Mouse (Mus musculus): ENCODE measurements around the gene Hk3.
A peak's percentile ranks its signal among the peaks of the same experiment; 100 is the strongest.

The Hk3 gene

GRCm38 (mm10) chr13:55021194-55021779 is at the start of gene Hk3:
TSS of gene Hk3 (minus strand) at chr13:55021385.
- no peak for DNase-seq (ENCODE audit: low spot score)

DNA sequence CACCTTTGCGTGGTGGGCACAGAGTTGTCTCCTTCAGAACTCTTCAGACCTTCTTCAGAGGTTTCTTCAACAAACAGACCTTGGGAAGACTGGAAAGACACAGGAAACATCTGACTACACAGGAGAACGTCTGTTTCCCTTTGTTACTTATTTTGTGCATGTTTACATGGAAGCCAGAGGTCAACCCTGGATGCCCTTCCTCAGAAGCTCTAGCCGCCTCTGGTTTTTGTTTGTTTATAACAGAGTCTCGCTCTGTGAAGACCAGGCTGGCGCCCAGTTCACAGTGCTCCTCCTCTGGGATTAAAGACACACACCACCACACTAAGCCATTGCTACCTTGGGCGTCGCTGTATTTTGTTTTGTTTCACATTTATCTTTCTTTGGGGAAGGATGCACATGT is 48.5 kb upstream of the Hk3 start:
- DNase-seq (ENCODE audit: low spot score), result peak; percentile 21

GRCm38 (mm10) chr13:55063276-55063675 is 42.1 kb upstream of the Hk3 start:
- no peak for DNase-seq (ENCODE audit: low spot score)

DNA sequence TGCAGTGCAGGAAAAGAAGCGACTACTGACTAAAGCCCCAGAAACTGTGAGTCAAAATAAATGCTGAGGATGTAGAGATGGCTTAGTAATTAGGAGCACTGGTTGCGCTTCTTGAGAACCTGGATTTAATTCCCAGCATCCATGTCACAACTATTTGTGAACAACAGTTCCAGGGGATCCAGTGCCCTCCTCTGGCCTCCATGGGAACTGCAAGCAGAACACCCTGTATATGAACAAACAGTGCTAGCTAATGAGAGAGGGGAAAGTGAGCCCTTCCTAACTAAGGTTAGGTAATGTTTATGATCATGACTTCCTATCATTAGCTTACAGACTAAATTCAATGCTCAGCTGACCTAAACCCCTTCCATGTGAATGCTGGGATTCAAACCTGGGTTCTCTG is 36.9 kb upstream of the Hk3 start:
- DNase-seq (ENCODE audit: low spot score), result peak; percentile 20

DNA sequence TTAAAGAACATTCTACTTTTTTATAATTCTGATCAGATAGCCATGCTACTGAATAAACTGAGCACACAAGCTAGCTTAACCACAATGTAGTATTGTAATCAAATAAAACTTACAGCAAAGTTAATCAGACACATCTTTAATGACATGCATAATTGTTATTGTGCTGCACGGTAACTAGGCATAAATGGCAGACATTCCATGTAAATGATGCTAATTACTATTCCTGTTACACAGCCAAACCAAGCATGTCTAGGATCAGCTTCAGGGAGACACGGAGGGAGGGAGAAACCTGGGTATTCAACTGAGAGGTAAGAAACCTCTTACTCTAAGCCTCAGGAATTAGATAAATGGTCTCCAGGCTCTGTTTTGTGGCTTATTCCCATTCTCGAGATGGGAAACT is 26.5 kb upstream of the Hk3 start:
- no peak for DNase-seq (ENCODE audit: low spot score)

DNA sequence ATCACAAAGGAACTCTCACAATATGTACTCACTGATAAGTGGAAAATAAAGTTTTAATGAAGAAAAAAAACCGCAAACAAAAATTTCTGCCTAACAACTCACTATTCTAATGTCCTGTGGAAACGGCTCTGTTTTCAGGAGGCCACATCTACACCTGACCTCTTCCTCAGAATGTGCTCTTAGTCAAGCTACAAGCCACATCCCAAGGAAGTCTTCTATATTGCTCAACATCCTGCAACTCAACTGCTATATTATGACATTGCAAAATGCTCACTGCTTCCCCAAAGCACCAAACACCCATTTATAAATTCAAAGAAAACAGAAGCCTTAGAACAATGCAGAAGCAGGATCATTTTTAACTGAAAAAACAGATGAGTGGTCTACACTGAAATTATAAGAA is 18.8 kb upstream of the Hk3 start:
- no peak for DNase-seq (ENCODE audit: low spot score)

GRCm38 (mm10) chr13:55024215-55024614 is 3.0 kb upstream of the Hk3 start:
- no peak for DNase-seq (ENCODE audit: low spot score)

DNA sequence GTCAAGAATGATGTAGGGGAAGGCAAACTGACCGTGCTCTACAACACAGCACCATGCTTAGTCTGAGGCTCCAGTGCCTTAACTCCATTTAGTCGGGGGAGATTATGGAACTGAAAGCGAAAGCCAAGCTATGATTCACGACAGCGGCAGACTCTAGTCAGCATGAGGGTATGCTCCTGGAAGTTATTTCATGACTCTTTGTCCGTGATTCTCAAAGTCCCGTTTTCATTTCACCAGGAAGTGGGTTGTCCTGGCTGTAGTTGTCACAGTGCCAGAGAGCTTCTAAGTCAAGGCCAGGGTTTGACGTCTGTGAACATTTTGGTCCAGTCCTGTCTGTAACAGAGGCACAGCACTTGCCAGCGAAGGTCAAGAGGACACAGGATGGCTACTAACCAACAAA is 1.5 kb upstream of the Hk3 start:
- no peak for DNase-seq (ENCODE audit: low spot score)

DNA sequence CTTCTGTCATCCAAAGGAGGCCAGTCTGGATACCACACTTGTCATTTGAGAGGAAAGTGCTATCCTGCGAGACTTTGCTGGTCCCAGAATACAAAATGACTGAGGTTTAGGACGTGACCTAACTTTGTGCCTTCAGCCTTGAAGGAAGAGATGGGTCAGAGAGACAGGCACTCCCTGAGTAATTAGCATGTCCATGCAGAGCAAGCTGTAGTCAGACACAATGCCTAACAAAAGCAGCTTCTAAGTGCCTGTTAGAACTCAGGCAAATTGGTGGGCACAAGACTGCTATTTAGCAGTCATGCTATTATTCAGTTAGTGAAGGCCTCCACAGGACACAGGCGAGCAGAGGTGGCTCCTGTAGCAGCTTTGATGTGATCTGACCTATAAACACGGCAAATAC is 1.1 kb upstream of the Hk3 start:
- DNase-seq (ENCODE audit: low spot score), result no peak

DNA sequence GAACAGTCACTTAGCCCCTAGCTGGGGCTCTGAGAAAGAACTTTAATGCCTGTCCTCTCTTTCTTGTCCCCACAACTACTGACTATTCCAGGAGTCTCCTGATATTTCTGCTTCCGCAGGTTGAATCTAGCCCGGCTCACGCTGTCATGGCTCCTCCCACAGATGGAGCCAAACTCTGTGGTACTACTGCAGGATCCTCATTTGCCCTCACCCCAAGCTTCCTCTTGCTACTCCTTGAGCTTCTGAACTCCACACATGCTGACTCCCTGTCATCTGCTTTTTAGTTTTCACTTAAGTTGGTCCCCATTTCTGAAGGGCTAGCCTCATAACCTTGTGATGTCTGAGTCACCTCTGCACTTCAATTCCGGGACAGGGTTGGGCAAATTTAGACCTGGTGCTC is 1.1 kb downstream of the Hk3 start:
- DNase-seq (ENCODE audit: low spot score), result no peak

DNA sequence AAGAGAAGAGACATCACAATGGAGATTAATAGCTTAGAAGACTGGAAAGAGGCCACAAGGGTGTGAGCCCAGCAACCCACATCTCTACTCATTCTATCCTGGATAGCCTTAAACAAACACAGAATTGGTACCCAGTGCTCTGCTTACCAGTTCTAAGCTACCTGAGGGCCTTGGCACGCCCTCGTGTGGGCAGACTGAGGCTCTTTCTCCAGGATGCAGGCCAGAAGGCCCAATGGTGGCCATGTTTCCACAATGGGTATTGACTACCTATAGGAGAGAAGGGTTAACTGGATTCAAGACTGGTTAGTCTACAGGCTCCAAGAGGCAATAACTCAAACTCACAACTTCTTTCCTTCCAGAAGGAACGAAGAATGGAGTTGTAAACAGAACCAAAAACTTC is 2.0 kb downstream of the Hk3 start:
- DNase-seq (ENCODE audit: low spot score), result no peak

- no peak for DNase-seq (ENCODE audit: low spot score)
Measured at GRCm38 (mm10) chr13:55018700-55019099, 2.5 kb downstream of the Hk3 start.

DNA sequence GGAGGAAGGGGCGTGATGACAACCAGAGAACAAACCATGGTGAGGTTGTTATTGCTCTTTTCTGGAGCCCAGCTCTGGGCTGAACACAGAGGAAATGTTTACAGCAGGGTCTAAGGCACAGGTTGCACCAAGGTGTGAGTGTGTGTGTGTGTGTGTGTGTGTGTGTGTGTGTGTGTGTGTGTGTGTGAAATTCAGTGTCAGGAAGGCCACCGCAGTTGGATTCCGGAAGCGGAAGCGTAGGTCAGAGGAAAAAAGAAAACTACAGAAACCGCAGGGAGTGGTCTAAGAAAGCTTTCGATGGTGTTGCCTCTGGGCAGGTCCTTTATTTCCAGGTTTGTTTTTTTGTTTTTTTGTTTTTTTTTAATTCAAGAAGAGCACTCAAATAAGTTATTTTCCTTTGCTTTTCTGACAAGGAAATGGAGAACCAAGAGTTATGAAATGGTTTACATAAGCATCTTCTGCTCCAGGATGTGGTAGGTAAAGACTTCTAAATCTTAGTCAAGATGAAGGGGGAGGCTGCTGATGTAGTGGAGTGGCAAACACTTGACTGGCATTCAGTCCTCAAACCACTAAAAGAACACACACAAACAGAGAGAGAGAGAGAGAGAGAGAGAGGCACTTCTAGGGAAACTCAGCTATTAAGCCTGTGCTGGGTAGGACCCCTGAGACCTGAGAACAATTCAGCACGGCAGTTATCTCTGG is 3.1 kb downstream of the Hk3 start:
- DNase-seq (ENCODE audit: low spot score), result no peak

DNA sequence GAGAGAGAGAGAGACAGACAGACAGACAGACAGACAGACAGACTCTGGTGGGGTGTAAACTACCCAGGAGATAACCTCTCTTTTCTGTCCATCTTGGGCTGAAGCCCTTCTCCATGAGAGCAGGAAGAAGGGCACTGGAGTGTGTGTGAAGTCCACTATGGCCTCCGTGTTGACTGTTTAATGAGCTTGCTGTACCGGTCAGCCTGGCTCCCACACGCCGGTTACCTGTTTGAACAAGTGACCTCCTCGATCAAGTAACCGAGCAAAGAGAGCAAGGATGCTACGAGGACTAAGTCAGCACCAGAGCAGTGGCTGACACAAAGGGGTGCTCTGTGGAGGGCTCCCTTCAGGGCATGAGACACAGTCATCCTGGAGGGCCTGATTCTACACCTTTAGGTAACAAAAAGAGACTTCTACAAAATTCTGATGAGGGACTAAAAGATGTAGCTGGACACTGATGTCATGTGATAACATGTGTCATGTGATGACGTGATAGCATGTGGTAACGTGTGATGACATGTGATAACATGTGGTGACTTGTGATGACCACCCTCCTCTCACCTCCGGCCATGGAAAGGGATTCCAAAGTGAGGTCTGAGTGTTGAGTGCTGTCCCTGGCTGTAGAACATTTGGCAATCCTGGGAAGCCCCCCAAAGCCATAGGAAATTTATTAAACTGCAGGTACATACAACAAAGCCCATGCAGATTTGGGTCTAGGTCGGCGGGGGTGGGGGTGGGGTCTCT is 3.9 kb downstream of the Hk3 start:
- DNase-seq (ENCODE audit: low spot score), result no peak

GRCm38 (mm10) chr13:55014451-55014850 is 6.7 kb downstream of the Hk3 start:
- DNase-seq (ENCODE audit: low spot score), result no peak

DNA sequence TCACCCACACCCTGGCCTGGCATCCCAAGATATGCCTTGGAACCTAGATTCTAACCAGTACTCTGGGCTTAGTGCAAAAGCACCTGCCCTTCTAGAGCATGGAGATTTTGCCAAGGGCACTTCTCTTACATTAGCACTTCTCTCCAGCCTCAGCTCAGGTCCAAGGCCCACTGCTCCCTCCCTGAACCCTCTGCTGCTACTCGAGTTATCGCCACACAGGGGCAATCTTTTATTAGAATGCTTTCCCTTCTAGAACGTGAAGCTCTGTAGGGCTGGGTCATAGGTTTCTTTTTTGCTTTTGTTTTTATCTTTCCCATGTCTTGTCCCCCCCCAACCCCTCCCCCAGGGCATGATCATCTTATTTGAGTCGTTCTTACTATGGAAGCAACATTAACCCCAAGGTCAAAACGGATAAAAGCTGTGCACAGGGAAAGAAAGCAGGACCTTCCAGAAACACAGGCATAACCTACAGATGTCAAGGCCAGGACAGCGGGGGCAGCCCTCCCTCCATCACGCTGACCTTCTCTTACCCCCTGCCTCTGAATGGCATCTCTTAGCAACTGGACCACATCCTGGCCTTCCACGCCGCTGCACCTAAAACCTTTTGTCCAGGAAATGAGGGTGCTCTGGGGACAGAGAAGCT is 7.4 kb downstream of the Hk3 start:
- peak; percentile 78 for DNase-seq (ENCODE audit: low spot score)

- DNase-seq (ENCODE audit: low spot score), result peak; percentile 64
Measured at GRCm38 (mm10) chr13:55011981-55012478, 9.2 kb downstream of the Hk3 start.

- DNase-seq (ENCODE audit: low spot score), result no peak
Measured at GRCm38 (mm10) chr13:55011103-55011502, 10.1 kb downstream of the Hk3 start.

- DNase-seq (ENCODE audit: low spot score), result peak; percentile 78
Measured at GRCm38 (mm10) chr13:55008589-55008988, 12.6 kb downstream of the Hk3 start.

- DNase-seq (ENCODE audit: low spot score), result no peak
Measured at GRCm38 (mm10) chr13:55006415-55006742, 14.8 kb downstream of the Hk3 start.

DNA sequence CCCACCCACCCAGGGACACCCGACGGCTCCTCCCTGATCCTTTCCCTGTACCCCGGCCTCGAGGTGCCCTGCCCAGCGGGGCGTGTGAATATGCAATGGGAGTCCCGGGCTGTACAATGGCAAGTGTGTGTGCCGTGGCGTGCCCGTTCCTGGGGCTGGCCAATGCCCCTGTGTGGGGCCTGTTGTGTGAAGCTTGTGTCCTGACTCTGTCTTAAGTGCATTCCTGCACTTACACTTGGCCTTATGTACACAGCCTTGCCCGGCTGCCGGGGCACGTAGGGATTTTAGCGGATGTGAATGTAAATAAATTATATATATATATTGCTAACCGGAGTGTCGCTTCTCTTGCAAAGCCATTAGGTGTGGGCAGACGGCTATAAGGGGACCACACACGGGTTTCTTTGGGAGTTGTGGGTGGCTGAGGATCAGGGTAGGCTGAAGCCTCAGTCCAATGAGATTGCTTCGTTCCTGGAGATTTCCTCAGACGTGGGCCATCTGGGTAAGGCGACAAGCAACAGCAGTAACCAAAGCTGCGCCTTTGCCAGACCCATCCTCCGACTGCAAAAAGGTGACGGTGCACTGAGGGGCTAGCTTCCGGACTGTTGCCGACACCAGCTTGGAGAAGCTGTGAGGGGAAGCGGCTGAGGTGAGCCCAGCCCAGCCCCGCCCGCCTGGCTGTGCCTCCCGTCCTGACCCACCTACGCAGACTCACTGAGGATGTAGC is 15.3 kb downstream of the Hk3 start:
- DNase-seq (ENCODE audit: low spot score), result no peak

DNA sequence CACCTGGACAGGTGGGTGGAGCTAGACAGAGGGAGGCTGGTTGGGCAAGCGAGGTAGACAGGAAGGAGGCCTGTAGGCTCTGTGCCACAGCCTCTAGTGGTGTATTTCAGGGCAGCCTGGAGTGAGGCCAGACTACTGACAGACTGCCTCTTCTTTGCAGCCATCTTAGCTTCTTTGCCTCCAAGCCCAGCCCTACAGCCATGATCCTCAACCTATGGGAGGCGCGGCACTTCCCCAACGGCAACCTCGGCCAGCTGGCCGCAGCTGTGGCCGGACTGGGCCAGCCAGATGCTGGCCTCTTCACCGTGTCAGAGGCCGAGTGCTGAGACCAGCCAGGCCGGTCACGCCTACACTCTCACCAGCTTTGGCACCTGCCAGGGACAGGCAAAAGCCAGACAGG is 16.5 kb downstream of the Hk3 start:
- DNase-seq (ENCODE audit: low spot score), result no peak
